Mouse (Mus musculus): ENCODE data around the gene Ccdc157. TPM values are rescaled to one million over a fixed set of nuclear protein-coding genes. Genes with fewer than 3 reads are reported as not detected.

Gene Ccdc157
- total and polyA plus RNA-seq, 2 experiments from 2014 or later: 2.7 to 6.5 TPM

GRCm38 (mm10) chr11:4122226-4122625, 37.9 kb downstream of the Ccdc157 start:
- no peak overlapping the region for H3K4me2 ChIP-seq (ENCODE audit: low read depth, low read length)
- H3K9me3 ChIP-seq (replicated peaks; ENCODE audit: control insufficient read depth, low read length): peaks cover 9% of the 10 kb centered on the region
- no peaks in the 10 kb centered on the region for H3K36me3 ChIP-seq (replicated peaks; ENCODE audit: control insufficient read depth, insufficient read depth, low read length)
- ATAC-seq (ENCODE audit: insufficient read depth, low read depth): no peak
- H3K4me3 ChIP-seq (ENCODE audit: low read depth, low read length): no peak overlapping the region
- DNase-seq (ENCODE audit: low spot score): no peak
- H3K27ac ChIP-seq (ENCODE audit: low read depth): no peak overlapping the region
- H3K27me3 ChIP-seq (ENCODE audit: control insufficient read depth, insufficient read depth, low read length): peaks cover 6% of the 10 kb centered on the region; the same call in 1 of the 2 replicates
- WGBS: 81% methylated on average over 5 of the region's 5 CpGs
- no peak overlapping the region for H3K9ac ChIP-seq (replicated peaks; ENCODE audit: low read depth, low read length)
- peaks cover 10% of the 10 kb centered on the region; the same call in 1 of the 2 replicates for H3K4me1 ChIP-seq (ENCODE audit: control insufficient read depth, insufficient read depth)
- no peak for TF ChIP-seq CTCF (IDR thresholded peaks at IDR 0.05; ENCODE audit: low read depth)
- no peak for TF ChIP-seq EP300 (IDR thresholded peaks at IDR 0.05; ENCODE audit: low read depth)

- H3K9ac ChIP-seq (replicated peaks; ENCODE audit: low read depth, low read length): no peak overlapping the region
- H3K4me3 ChIP-seq (ENCODE audit: low read depth, low read length): no peak overlapping the region
- 78% methylated on average over 3 of the region's 3 CpGs for WGBS
- TF ChIP-seq EP300 (IDR thresholded peaks at IDR 0.05; ENCODE audit: low read depth): no peak
- no peak overlapping the region for H3K27ac ChIP-seq (ENCODE audit: low read depth)
- peaks cover 12% of the 10 kb centered on the region for H3K4me1 ChIP-seq (ENCODE audit: control insufficient read depth, insufficient read depth)
- DNase-seq (ENCODE audit: low spot score) (no peak), ATAC-seq (ENCODE audit: insufficient read depth, low read depth) (no peak)
- peaks cover 5% of the 10 kb centered on the region for H3K9me3 ChIP-seq (replicated peaks; ENCODE audit: control insufficient read depth, low read length)
- H3K36me3 ChIP-seq (replicated peaks; ENCODE audit: control insufficient read depth, insufficient read depth, low read length): no peaks in the 10 kb centered on the region
- peaks cover 11% of the 10 kb centered on the region; the same call in 1 of the 2 replicates for H3K27me3 ChIP-seq (ENCODE audit: control insufficient read depth, insufficient read depth, low read length)
- no peak overlapping the region for H3K4me2 ChIP-seq (ENCODE audit: low read depth, low read length)
Measured at GRCm38 (mm10) chr11:4121691-4122090, 38.4 kb downstream of the Ccdc157 start.

DNA sequence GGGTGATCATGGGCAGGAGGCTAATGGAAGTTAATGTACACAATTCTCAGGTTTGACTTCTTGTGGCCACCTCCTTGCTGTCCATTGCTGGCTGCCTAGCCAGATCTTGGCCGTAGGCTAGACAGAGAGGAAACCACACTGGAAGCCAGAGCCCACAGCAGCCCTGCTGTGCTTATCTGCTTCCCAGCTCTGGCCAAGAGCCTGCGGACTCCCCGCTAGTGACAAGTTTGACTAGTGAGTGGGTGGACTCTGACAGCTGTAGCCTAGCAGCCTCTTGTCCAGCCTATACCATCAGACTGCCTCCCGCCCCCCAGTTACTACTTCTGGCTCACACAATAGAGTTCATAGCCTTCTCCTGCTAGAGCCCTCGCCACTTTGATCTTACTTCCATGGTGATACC, 40.5 kb downstream of the Ccdc157 start:
- Histone ChIP-seq H3K27me3 (ENCODE audit: control insufficient read depth, insufficient read depth, low read length) (peaks cover 11% of the 10 kb centered on the region; the same call in 1 of the 2 replicates), H3K9me3 (replicated peaks; ENCODE audit: control insufficient read depth, low read length) (no peaks in the 10 kb centered on the region), H3K36me3 (replicated peaks; ENCODE audit: control insufficient read depth, insufficient read depth, low read length) (no peaks in the 10 kb centered on the region), H3K4me2 (ENCODE audit: low read depth, low read length) (no peak overlapping the region), H3K4me3 (ENCODE audit: low read depth, low read length) (no peak overlapping the region), H3K27ac (ENCODE audit: low read depth) (no peak overlapping the region), H3K4me1 (ENCODE audit: control insufficient read depth, insufficient read depth) (peaks cover 20% of the 10 kb centered on the region), H3K9ac (replicated peaks; ENCODE audit: low read depth, low read length) (no peak overlapping the region)
- ATAC-seq (ENCODE audit: insufficient read depth, low read depth): peak; percentile 46; the same call in 1 of the 2 replicates
- 21% methylated on average over 5 of the region's 5 CpGs for WGBS
- no peak for TF ChIP-seq CTCF (IDR thresholded peaks at IDR 0.05; ENCODE audit: low read depth)
- peak; percentile 49 for DNase-seq (ENCODE audit: low spot score)

DNA sequence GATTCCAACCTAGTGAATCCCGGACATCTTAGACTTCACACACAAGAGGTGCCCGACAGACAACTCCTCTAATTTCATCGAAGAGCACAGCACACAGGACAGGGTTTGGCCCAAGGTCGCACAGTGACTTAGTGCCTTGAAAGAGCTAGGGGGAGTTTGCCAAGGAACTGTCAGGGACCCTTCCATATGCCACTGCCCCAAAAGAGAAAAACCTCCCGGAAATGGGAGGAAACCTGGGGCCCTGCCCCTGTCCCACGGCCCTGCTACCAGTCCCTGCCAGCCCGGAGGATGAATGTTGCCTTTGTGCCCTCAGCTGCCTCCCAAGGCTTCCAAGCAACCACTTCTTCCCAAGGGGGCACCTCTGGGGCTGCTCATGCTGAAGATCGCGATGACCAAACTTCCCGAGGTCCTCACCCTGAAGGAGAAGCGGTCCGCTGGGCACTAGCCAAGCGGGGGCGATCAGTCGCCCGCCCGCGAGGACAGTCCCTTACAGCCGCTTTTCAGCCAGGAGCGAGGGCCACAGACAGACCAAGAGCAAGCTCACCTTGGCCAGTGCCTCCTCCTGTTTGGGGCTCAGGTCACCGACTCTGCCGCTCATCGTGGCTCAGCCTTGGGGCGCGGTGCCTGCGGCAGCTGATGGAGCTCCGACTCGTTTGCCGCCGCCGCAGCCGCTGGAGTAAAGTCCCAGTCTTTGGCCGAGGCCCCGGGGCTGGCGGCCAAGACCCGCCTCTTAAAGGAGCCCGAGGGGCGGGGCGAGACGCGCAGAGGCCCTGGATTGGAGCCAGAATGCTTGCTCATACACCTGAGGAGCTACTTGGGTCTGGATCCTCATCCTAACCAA, 41.8 kb downstream of the Ccdc157 start:
- peaks cover 11% of the 10 kb centered on the region; the same call in 1 of the 2 replicates for H3K27me3 ChIP-seq (ENCODE audit: control insufficient read depth, insufficient read depth, low read length)
- peak; percentile 18 for DNase-seq (ENCODE audit: low spot score)
- 2% methylated on average over 39 of the region's 41 CpGs for WGBS

GRCm38 (mm10) chr11:4117372-4118071, 42.6 kb downstream of the Ccdc157 start:
- peaks cover 11% of the 10 kb centered on the region; the same call in 1 of the 2 replicates for H3K27me3 ChIP-seq (ENCODE audit: control insufficient read depth, insufficient read depth, low read length)
- no peaks in the 10 kb centered on the region for H3K9me3 ChIP-seq (replicated peaks; ENCODE audit: control insufficient read depth, low read length)
- H3K27ac ChIP-seq (ENCODE audit: low read depth): no peak overlapping the region
- TF ChIP-seq CTCF (IDR thresholded peaks at IDR 0.05; ENCODE audit: low read depth) (peak; percentile 23), EP300 (IDR thresholded peaks at IDR 0.05; ENCODE audit: low read depth) (no peak)
- no peak overlapping the region for H3K9ac ChIP-seq (replicated peaks; ENCODE audit: low read depth, low read length)
- 1% methylated on average over 3 of the region's 3 CpGs for WGBS
- H3K4me1 ChIP-seq (ENCODE audit: control insufficient read depth, insufficient read depth): peaks cover 20% of the 10 kb centered on the region
- H3K4me2 ChIP-seq (ENCODE audit: low read depth, low read length): peak overlapping the region; percentile 79
- H3K4me3 ChIP-seq (ENCODE audit: low read depth, low read length): peak overlapping the region; percentile 53; the same call in 1 of the 2 replicates
- no peak for ATAC-seq (ENCODE audit: insufficient read depth, low read depth)
- no peaks in the 10 kb centered on the region for H3K36me3 ChIP-seq (replicated peaks; ENCODE audit: control insufficient read depth, insufficient read depth, low read length)
- no peak for DNase-seq (ENCODE audit: low spot score)

More for the DNA sequence above, 41.8 kb downstream of the Ccdc157 start:
- H3K4me2 ChIP-seq (ENCODE audit: low read depth, low read length): peak overlapping the region; percentile 79
- H3K36me3 ChIP-seq (replicated peaks; ENCODE audit: control insufficient read depth, insufficient read depth, low read length): no peaks in the 10 kb centered on the region
- TF ChIP-seq EP300 (IDR thresholded peaks at IDR 0.05; ENCODE audit: low read depth) (no peak), CTCF (IDR thresholded peaks at IDR 0.05; ENCODE audit: low read depth) (no peak)
- no peak for ATAC-seq (ENCODE audit: insufficient read depth, low read depth)
- no peaks in the 10 kb centered on the region for H3K9me3 ChIP-seq (replicated peaks; ENCODE audit: control insufficient read depth, low read length)
- H3K9ac ChIP-seq (replicated peaks; ENCODE audit: low read depth, low read length): 0 out of 2 replicates have a peak overlapping the region, but pooled peaks have one; percentile 1
- peaks cover 20% of the 10 kb centered on the region for H3K4me1 ChIP-seq (ENCODE audit: control insufficient read depth, insufficient read depth)
- no peak overlapping the region for H3K27ac ChIP-seq (ENCODE audit: low read depth)
- H3K4me3 ChIP-seq (ENCODE audit: low read depth, low read length): peak overlapping the region; percentile 53
